Mouse (Mus musculus) cortical plate, adult 2 months (tissue): Measurements from ENCODE around the gene Pcbp3. TPM values are rescaled to one million over a fixed set of nuclear protein-coding genes. Genes with fewer than 3 reads are reported as not detected.
"Not testable (repeated sequence)": the region's sequence is repeated elsewhere in the genome, so short reads cannot be mapped to it uniquely, and the experiment has no call there.

Source experiments
- H3K27ac ChIP-seq: fragments of 200-500 bp; 2 replicates; pipeline ENCODE4 v1.5.1; 2012; ENCODE audit warnings: low read length, control low read depth, inconsistent platforms; ENCODE audit not compliant: insufficient read depth
- H3K4me1 ChIP-seq: fragments of 200-500 bp; 2 replicates; pipeline ENCODE4 v1.6.1; 2011; ENCODE audit warnings: low read length; ENCODE audit not compliant: control insufficient read depth, insufficient read depth
- H3K4me3 ChIP-seq: fragments of 200-500 bp; 2 replicates; pipeline ENCODE4 v1.5.1; 2011; ENCODE audit warnings: mild to moderate bottlenecking, low read length, control low read depth; ENCODE audit not compliant: insufficient read depth
- CTCF ChIP-seq: fragments of 200-500 bp; IDR thresholded peaks from 2 replicates; pipeline ENCODE4 v1.5.1; 2011; ENCODE audit warnings: mild to moderate bottlenecking, control low read depth, low read length; ENCODE audit not compliant: insufficient read depth; ENCODE audit errors: extremely low read depth
- POLR2A ChIP-seq: fragments of 200-500 bp; IDR thresholded peaks from 2 replicates; pipeline ENCODE4 v1.6.1; 2011; ENCODE audit warnings: mild to moderate bottlenecking, low read length, control low read depth; ENCODE audit not compliant: insufficient read depth; ENCODE audit errors: extremely low read depth
- polyA plus RNA-seq: library from polyadenylated mRNA; depleted of rRNA; stranded (reverse); fragments of >200 nt; gene quantifications from 2 replicates; pipeline ENCODE4 v1.2.3, GENCODE M21; 2012

The Pcbp3 gene
- polyA plus RNA-seq, 1 experiment = 49.0 TPM

GRCm38 (mm10) chr10:76763016-76763415 lies 198.7 kb downstream of the Pcbp3 start:
- Histone ChIP-seq H3K4me3 (no peak overlapping the region), H3K4me1 (no peaks in the 10 kb centered on the region; the same call in 1 of the 2 replicates), H3K27ac (no peak overlapping the region)
- no peak for TF ChIP-seq POLR2A
- TF ChIP-seq CTCF = no peak

GRCm38 (mm10) chr10:76762411-76762810 lies 199.3 kb downstream of the Pcbp3 start:
- Histone ChIP-seq H3K4me1 (no peaks in the 10 kb centered on the region; the same call in 1 of the 2 replicates), H3K4me3 (no peak overlapping the region), H3K27ac (no peak overlapping the region)
- TF ChIP-seq CTCF (no peak), POLR2A (no peak)

GRCm38 (mm10) chr10:76759878-76760277 lies 201.8 kb downstream of the Pcbp3 start:
- TF ChIP-seq POLR2A (no peak), CTCF (no peak)
- H3K27ac ChIP-seq = no peak overlapping the region
- H3K4me3 ChIP-seq = no peak overlapping the region

GRCm38 (mm10) chr10:76753640-76754039 lies 208.0 kb downstream of the Pcbp3 start:
- TF ChIP-seq POLR2A (no peak), CTCF (no peak)
- Histone ChIP-seq H3K27ac (no peak overlapping the region), H3K4me3 (no peak overlapping the region), H3K4me1 (no peaks in the 10 kb centered on the region)

More at GRCm38 (mm10) chr10:76759878-76760277, 201.8 kb downstream of the Pcbp3 start:
- no peaks in the 10 kb centered on the region; the same call in 1 of the 2 replicates for H3K4me1 ChIP-seq

- H3K4me1 ChIP-seq, H3K4me3 ChIP-seq, H3K27ac ChIP-seq: not testable (repeated sequence)
Measured at GRCm38 (mm10) chr10:76744267-76744666, 217.4 kb downstream of the Pcbp3 start.

- Histone ChIP-seq H3K4me1 (0 out of 2 replicates have a peak, but pooled peaks cover 2% of the 10 kb centered on the region), H3K27ac (no peak overlapping the region), H3K4me3 (no peak overlapping the region)
- TF ChIP-seq CTCF = no peak
- TF ChIP-seq POLR2A = no peak
Measured at GRCm38 (mm10) chr10:76736764-76737163, 224.9 kb downstream of the Pcbp3 start.

- H3K4me1 ChIP-seq = peaks cover 5% of the 10 kb centered on the region
Measured at GRCm38 (mm10) chr10:76734979-76735378, 226.7 kb downstream of the Pcbp3 start.

GRCm38 (mm10) chr10:76733677-76734068 lies 228.0 kb downstream of the Pcbp3 start:
- Histone ChIP-seq H3K4me3 (no peak overlapping the region), H3K27ac (no peak overlapping the region), H3K4me1 (peaks cover 5% of the 10 kb centered on the region)
- TF ChIP-seq CTCF (no peak), POLR2A (no peak)

More at GRCm38 (mm10) chr10:76734979-76735378, 226.7 kb downstream of the Pcbp3 start:
- H3K4me3 ChIP-seq = no peak overlapping the region
- TF ChIP-seq POLR2A (no peak), CTCF (peak; percentile 93)
- H3K27ac ChIP-seq = no peak overlapping the region

GRCm38 (mm10) chr10:76732881-76733676 lies 228.6 kb downstream of the Pcbp3 start:
- Histone ChIP-seq H3K27ac (no peak overlapping the region), H3K4me3 (no peak overlapping the region), H3K4me1 (peaks cover 5% of the 10 kb centered on the region)
- TF ChIP-seq POLR2A (peak; percentile 64; the same call in 1 of the 2 replicates), CTCF (peak; percentile 68)

GRCm38 (mm10) chr10:76732391-76732790 lies 229.3 kb downstream of the Pcbp3 start:
- no peak overlapping the region for H3K27ac ChIP-seq
- TF ChIP-seq CTCF (no peak), POLR2A (no peak)
- H3K4me3 ChIP-seq = no peak overlapping the region
- H3K4me1 ChIP-seq = peaks cover 5% of the 10 kb centered on the region
